Mouse (Mus musculus) gastrocnemius, adult 2 months (tissue): ENCODE measurements around the gene Pfn1. TPM values are rescaled to one million over a fixed set of nuclear protein-coding genes. Genes with fewer than 3 reads are reported as not detected.
A peak's percentile ranks its signal among the peaks of the same experiment; 100 is the strongest.

Experiments used
- DNase-seq: peaks from one replicate; pipeline ENCODE4 v3.0.0; 2022
- H3K27ac ChIP-seq: fragments of 200-600 bp; 2 replicates; pipeline ENCODE4 v1.8.1; 2022; ENCODE audit warnings: mild to moderate bottlenecking
- H3K4me3 ChIP-seq: fragments of 200-600 bp; 2 replicates; pipeline ENCODE4 v1.8.1; 2022; ENCODE audit warnings: mild to moderate bottlenecking, moderate library complexity
- CTCF ChIP-seq: fragments of 200-600 bp; IDR thresholded peaks from 2 replicates; pipeline ENCODE4 v1.8.1; 2022; ENCODE audit warnings: antibody characterized with exemption, mild to moderate bottlenecking, moderate library complexity
- intact Hi-C: fragments of 180-260 bp; cut with DNase I; formaldehyde crosslinking; loops from one replicate; pipeline ENCODE4 v1.15.1; 2025
- total RNA-seq, 2 experiments: library from RNA; stranded (reverse); gene quantifications; 2 replicates each; pipeline ENCODE4 v1.2.3; 2021

Pfn1 gene
- total RNA-seq, 2 experiments from 2014 or later: 252 to 257 TPM

GRCm38 (mm10) chr11:70657573-70657972 is 3.1 kb upstream of the Pfn1 start:
- TF ChIP-seq CTCF: no peak
- intact Hi-C loops: no loop called here
- peak overlapping the region; percentile 94 for H3K4me3 ChIP-seq
- DNase-seq: peak; percentile 58
- H3K27ac ChIP-seq: peak overlapping the region; percentile 92

- Histone ChIP-seq H3K4me3 (peak within 1 kb of the TSS; percentile 94), H3K27ac (peak within 1 kb of the TSS; percentile 92)
- peak; percentile 92 for DNase-seq
- intact Hi-C loops: no loop called here
- no peak for TF ChIP-seq CTCF
These were observed 2.5 kb upstream of the Pfn1 start, which contains the start of gene Eno3 for GRCm38 (mm10) chr11:70656964-70657363. TSS of gene Eno3 (plus strand) at chr11:70657202.

GRCm38 (mm10) chr11:70656456-70656927 is 2.0 kb upstream of the Pfn1 start:
- Histone ChIP-seq H3K27ac (peak overlapping the region; percentile 92), H3K4me3 (peak overlapping the region; percentile 94)
- peak; percentile 95 for DNase-seq
- intact Hi-C loops: no loop called here
- no peak for TF ChIP-seq CTCF

GRCm38 (mm10) chr11:70655571-70656455 is 1.4 kb upstream of the Pfn1 start:
- no peak for TF ChIP-seq CTCF
- intact Hi-C loops: loop anchor here (2.0 kb wide), 2 partner anchors 13 to 45 kb away; partner anchors contain the start of genes Inca1, Kif1c and Spag7

GRCm38 (mm10) chr11:70654923-70655570 is 603 bp upstream of the Pfn1 start:
- H3K27ac ChIP-seq: peak overlapping the region; percentile 92
- peak; percentile 93 for DNase-seq
- intact Hi-C loops: loop anchor here (1.0 to 2.0 kb wide), 3 partner anchors 14 to 46 kb away; partner anchors contain the start of genes Camta2, Inca1, Kif1c and Spag7
- TF ChIP-seq CTCF: no peak
- peak overlapping the region; percentile 94 for H3K4me3 ChIP-seq

More at GRCm38 (mm10) chr11:70655571-70656455, 1.4 kb upstream of the Pfn1 start:
- H3K27ac ChIP-seq: peak overlapping the region; percentile 92
- H3K4me3 ChIP-seq: peak overlapping the region; percentile 94
- DNase-seq: peak; percentile 85

- peak; percentile 80 for DNase-seq
These were observed 873 bp downstream of the Pfn1 start for GRCm38 (mm10) chr11:70653345-70654197.

GRCm38 (mm10) chr11:70652884-70653344 is 1.5 kb downstream of the Pfn1 start:
- no peak for DNase-seq
- no peak for TF ChIP-seq CTCF
- Histone ChIP-seq H3K27ac (peak overlapping the region; percentile 92), H3K4me3 (peak overlapping the region; percentile 94)
- intact Hi-C loops: no loop called here

More at GRCm38 (mm10) chr11:70653345-70654197, 873 bp downstream of the Pfn1 start:
- intact Hi-C loops: loop anchor here (1.0 to 2.0 kb wide), 3 partner anchors 15 to 47 kb away; partner anchors contain the start of genes Camta2, Inca1, Kif1c and Spag7
- H3K4me3 ChIP-seq: peak overlapping the region; percentile 94
- peak overlapping the region; percentile 92 for H3K27ac ChIP-seq
- TF ChIP-seq CTCF: no peak

GRCm38 (mm10) chr11:70652029-70652883 is 2.2 kb downstream of the Pfn1 start:
- intact Hi-C loops: no loop called here

GRCm38 (mm10) chr11:70651391-70651790 is 3.1 kb downstream of the Pfn1 start:
- intact Hi-C loops: no loop called here
- Histone ChIP-seq H3K27ac (peak overlapping the region; percentile 92), H3K4me3 (peak overlapping the region; percentile 94)
- no peak for TF ChIP-seq CTCF
- no peak for DNase-seq

More at GRCm38 (mm10) chr11:70652029-70652883, 2.2 kb downstream of the Pfn1 start:
- peak overlapping the region; percentile 92 for H3K27ac ChIP-seq
- H3K4me3 ChIP-seq: peak overlapping the region; percentile 94
- DNase-seq: no peak
- TF ChIP-seq CTCF: no peak

GRCm38 (mm10) chr11:70650322-70651175 is 3.9 kb downstream of the Pfn1 start:
- DNase-seq: no peak
- intact Hi-C loops: no loop called here
- H3K4me3 ChIP-seq: peak overlapping the region; percentile 38
- TF ChIP-seq CTCF: no peak
- H3K27ac ChIP-seq: peak overlapping the region; percentile 92
